Mouse (Mus musculus) ES-Bruce4 (cell line): ENCODE results near the gene Larp1. TPM values are rescaled to one million over a fixed set of nuclear protein-coding genes. Genes with fewer than 3 reads are reported as not detected.

Experiments used
- H3K27ac ChIP-seq: 2 replicates; pipeline ENCODE4 v1.5.1; 2012; ENCODE audit warnings: low read length, inconsistent platforms; ENCODE audit not compliant: insufficient read depth
- H3K27me3 ChIP-seq: 2 replicates; pipeline ENCODE4 v1.6.1; 2012; ENCODE audit warnings: mild to moderate bottlenecking, low read length, inconsistent platforms; ENCODE audit not compliant: control insufficient read depth, poor library complexity, insufficient read depth, severe bottlenecking
- H3K36me3 ChIP-seq: 2 replicates; pipeline ENCODE4 v1.6.1; 2012; ENCODE audit warnings: inconsistent platforms, mild to moderate bottlenecking, low read length, moderate library complexity; ENCODE audit not compliant: control insufficient read depth, poor library complexity, insufficient read depth, severe bottlenecking
- H3K4me1 ChIP-seq: one replicate; pipeline ENCODE4 v1.8.1; 2011; ENCODE audit warnings: low read length; ENCODE audit not compliant: control insufficient read depth, insufficient read depth
- H3K4me3 ChIP-seq: 2 replicates; pipeline ENCODE4 v1.5.1; 2011; ENCODE audit warnings: low read depth, mild to moderate bottlenecking, low read length
- H3K9ac ChIP-seq: 2 replicates; pipeline ENCODE4 v1.6.1; 2012; ENCODE audit warnings: low read depth, mild to moderate bottlenecking, inconsistent platforms; ENCODE audit not compliant: poor library complexity, severe bottlenecking
- H3K9me3 ChIP-seq: replicated peaks from 2 replicates; pipeline ENCODE4 v1.6.1; 2012; ENCODE audit warnings: mild to moderate bottlenecking, low read length, inconsistent platforms; ENCODE audit not compliant: control insufficient read depth, poor library complexity, insufficient read depth, severe bottlenecking
- CTCF ChIP-seq: IDR thresholded peaks from one replicate; pipeline ENCODE4 v1.8.1; 2011; ENCODE audit warnings: low read depth, low read length
- EP300 ChIP-seq: IDR thresholded peaks from 2 replicates; pipeline ENCODE4 v1.6.1; 2011; ENCODE audit warnings: low read depth, low read length; ENCODE audit not compliant: insufficient read depth
- POLR2A ChIP-seq: IDR thresholded peaks from one replicate; pipeline ENCODE4 v1.8.1; 2011; ENCODE audit warnings: low read length; ENCODE audit not compliant: insufficient read depth
- polyA plus RNA-seq: library from polyadenylated mRNA; stranded (reverse); fragments of >200 nt; gene quantifications from 2 replicates; pipeline ENCODE4 v1.2.4, GENCODE M21; 2011; ENCODE audit warnings: low read depth; ENCODE audit not compliant: missing spikeins, insufficient read depth, insufficient read length

Larp1 gene
- polyA plus RNA-seq, 1 experiment = 164 TPM

DNA sequence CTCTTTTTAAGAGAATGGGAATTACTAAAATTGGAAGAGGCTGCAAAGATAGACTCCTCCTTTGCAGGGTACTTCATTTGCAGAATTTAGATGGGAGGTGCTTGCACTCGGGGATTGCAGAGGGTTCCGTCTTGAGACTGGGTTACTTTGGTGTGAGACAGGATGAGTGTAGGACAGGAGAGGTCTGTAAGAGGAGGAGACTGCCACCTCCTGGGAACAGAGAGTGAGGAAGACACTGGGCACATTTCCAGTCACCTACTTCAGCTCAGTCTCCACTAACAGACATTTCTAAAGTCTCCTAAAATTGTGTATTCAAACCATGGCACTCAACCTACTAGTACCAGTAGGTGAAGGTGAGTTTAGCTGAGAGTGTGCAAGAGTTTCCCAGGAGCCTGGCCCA is 9.4 kb downstream of the Larp1 start:
- Histone ChIP-seq H3K27me3 (no peaks in the 10 kb centered on the region), H3K4me1 (peaks cover 17% of the 10 kb centered on the region), H3K4me3 (no peak overlapping the region), H3K27ac (no peak overlapping the region), H3K36me3 (no peaks in the 10 kb centered on the region), H3K9me3 (no peaks in the 10 kb centered on the region), H3K9ac (no peak overlapping the region)
- no peak for TF ChIP-seq POLR2A
- TF ChIP-seq EP300 = no peak
- TF ChIP-seq CTCF = peak; percentile 11

DNA sequence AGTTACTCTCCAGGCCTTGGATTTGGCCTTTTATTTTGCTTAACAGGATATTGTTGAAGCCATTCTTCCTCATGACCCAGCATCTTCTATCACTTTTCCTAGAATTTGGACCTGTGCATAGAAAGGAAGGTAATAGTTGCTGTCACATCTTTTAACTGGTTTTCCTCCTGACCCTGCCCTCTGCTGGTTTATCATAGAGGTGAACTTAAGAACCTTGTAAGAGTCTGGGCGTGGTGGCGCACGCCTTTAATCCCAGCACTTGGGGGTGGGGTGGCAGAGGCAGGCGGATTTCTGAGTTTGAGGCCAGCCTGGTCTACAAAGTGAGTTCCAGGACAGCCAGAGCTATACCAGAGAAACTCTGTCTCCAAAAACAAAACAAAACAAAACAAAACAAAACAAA is 9.8 kb downstream of the Larp1 start:
- peaks cover 16% of the 10 kb centered on the region for H3K4me1 ChIP-seq
- no peaks in the 10 kb centered on the region for H3K36me3 ChIP-seq
- H3K9ac ChIP-seq = no peak overlapping the region
- no peaks in the 10 kb centered on the region for H3K9me3 ChIP-seq
- H3K27me3 ChIP-seq = no peaks in the 10 kb centered on the region
- no peak overlapping the region for H3K27ac ChIP-seq
- TF ChIP-seq CTCF (no peak), EP300 (no peak), POLR2A (no peak)
- H3K4me3 ChIP-seq = no peak overlapping the region

GRCm38 (mm10) chr11:58021095-58021494 is 12.2 kb downstream of the Larp1 start:
- no peak for TF ChIP-seq POLR2A
- no peak for TF ChIP-seq CTCF
- TF ChIP-seq EP300 = no peak
- Histone ChIP-seq H3K27ac (peak overlapping the region; percentile 23; the same call in 1 of the 2 replicates), H3K4me1 (peaks cover 13% of the 10 kb centered on the region), H3K36me3 (no peaks in the 10 kb centered on the region), H3K27me3 (no peaks in the 10 kb centered on the region), H3K9me3 (no peaks in the 10 kb centered on the region), H3K9ac (no peak overlapping the region; the same call in 1 of the 2 replicates), H3K4me3 (no peak overlapping the region)

DNA sequence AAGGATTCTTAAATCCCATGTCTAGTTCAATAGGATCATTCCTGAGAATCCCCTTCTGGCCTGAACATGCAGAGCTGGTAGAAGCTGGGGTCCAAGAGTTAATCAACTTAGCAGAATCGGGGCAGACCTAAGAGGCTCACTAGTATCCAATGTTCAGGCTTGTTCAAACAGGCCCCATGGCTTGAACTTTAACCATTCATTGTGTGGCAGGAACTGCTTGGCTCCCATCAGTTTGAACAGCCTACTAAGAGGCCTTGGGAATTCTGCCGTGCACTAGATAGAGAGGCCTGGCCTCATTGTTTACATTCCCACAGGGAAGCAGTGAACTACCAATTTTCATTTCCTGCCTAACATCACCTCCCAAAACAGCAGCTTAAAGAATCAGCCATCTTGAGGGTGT is 12.8 kb downstream of the Larp1 start:
- Histone ChIP-seq H3K36me3 (no peaks in the 10 kb centered on the region), H3K9ac (no peak overlapping the region), H3K9me3 (no peaks in the 10 kb centered on the region), H3K27ac (peak overlapping the region; percentile 23; the same call in 1 of the 2 replicates), H3K4me1 (peaks cover 12% of the 10 kb centered on the region), H3K27me3 (no peaks in the 10 kb centered on the region), H3K4me3 (no peak overlapping the region)
- no peak for TF ChIP-seq POLR2A
- no peak for TF ChIP-seq CTCF

- Histone ChIP-seq H3K4me1 (peaks cover 6% of the 10 kb centered on the region), H3K27ac (no peak overlapping the region), H3K9ac (no peak overlapping the region), H3K9me3 (no peaks in the 10 kb centered on the region), H3K4me3 (no peak overlapping the region), H3K36me3 (no peaks in the 10 kb centered on the region; the same call in 1 of the 2 replicates), H3K27me3 (no peaks in the 10 kb centered on the region)
- no peak for TF ChIP-seq EP300
- no peak for TF ChIP-seq POLR2A
Measured at GRCm38 (mm10) chr11:58024271-58024670, 15.4 kb downstream of the Larp1 start.

DNA sequence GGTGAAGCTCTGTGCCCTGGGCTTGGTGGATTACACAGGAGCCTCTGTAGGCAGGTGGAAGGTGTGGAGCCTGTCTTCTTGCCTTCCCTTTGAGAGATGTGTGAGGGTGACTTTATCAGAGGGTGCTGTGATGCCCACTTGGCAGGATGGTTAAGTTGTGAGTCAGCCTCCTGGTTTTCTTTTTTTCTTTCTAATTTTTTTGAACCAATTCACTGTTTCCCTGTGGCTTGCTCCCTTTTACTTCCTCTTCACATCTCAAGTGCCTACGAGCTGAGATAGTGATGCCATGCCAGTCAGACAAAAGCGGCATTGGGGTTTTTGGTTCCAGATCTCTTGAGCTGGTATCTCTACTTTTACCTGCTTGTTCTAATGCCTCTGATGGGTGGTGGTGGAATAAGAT is 15.8 kb downstream of the Larp1 start:
- no peak overlapping the region for H3K9ac ChIP-seq
- H3K9me3 ChIP-seq = no peaks in the 10 kb centered on the region
- TF ChIP-seq CTCF (no peak), POLR2A (no peak), EP300 (no peak)
- H3K4me1 ChIP-seq = peaks cover 6% of the 10 kb centered on the region
- H3K27me3 ChIP-seq = no peaks in the 10 kb centered on the region
- no peak overlapping the region for H3K27ac ChIP-seq
- H3K36me3 ChIP-seq = no peaks in the 10 kb centered on the region; the same call in 1 of the 2 replicates
- H3K4me3 ChIP-seq = no peak overlapping the region

DNA sequence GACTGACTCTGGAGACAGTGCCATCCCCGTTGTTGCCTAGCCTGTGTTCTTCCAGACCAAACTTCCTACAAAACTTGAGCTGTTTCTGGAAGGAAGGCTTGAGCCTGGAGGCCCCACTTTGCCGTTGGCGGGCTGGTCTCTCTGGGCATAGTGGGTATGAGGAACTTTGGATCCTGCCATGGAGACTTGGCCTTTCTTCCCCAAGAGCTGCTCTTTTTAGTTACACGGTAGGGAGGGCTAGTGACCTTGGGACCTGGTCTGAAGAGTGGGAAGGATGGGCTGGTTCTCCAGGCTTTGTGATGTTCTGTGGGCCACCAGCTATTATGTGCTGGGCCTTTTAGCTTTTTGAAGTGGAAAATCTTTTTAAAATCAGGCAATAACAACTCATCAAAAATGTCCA is 17.0 kb downstream of the Larp1 start:
- TF ChIP-seq CTCF = no peak
- Histone ChIP-seq H3K27me3 (no peaks in the 10 kb centered on the region), H3K4me1 (peaks cover 8% of the 10 kb centered on the region), H3K36me3 (no peaks in the 10 kb centered on the region; the same call in 1 of the 2 replicates), H3K4me3 (no peak overlapping the region), H3K9ac (no peak overlapping the region), H3K27ac (no peak overlapping the region), H3K9me3 (no peaks in the 10 kb centered on the region)
